Mouse (Mus musculus) hematopoietic stem cell, adult 5-6 weeks (primary cell): ENCODE measurements around the gene Pxmp4. TPM values are rescaled to one million over a fixed set of nuclear protein-coding genes. Genes with fewer than 3 reads are reported as not detected.

Source experiments
- ATAC-seq, 2 experiments: fragments of 125-278 bp in 1 of 2; replicated peaks in 1 of 2; 2 replicates each; pipeline ENCODE4 v1.8.0; 2016 to 2017; ENCODE audit warnings: inconsistent platforms in 2 of 2, mild to moderate bottlenecking in 2 of 2, moderate number of reproducible peaks in 2 of 2, low read depth in 1 of 2, moderate TSS enrichment in 1 of 2; ENCODE audit not compliant: low FRiP score in 2 of 2, poor library complexity in 2 of 2, severe bottlenecking in 2 of 2, insufficient read depth in 1 of 2, low TSS enrichment in 1 of 2
- total RNA-seq: library from RNA; stranded (forward); fragments of 172-1452, 232-1000 nt; gene quantifications from 2 replicates; pipeline ENCODE4 v1.2.3, GENCODE M21; 2017

Gene Pxmp4
- total RNA-seq, 1 experiment from 2014 or later: 12.6 TPM

GRCm38 (mm10) chr2:154617061-154617460, 13.6 kb upstream of the Pxmp4 start:
- no peak for ATAC-seq

GRCm38 (mm10) chr2:154615674-154616073, 12.2 kb upstream of the Pxmp4 start:
- ATAC-seq: peak in 1 of 2 experiments; percentile 16; a peak in 1 of 4 replicates

DNA sequence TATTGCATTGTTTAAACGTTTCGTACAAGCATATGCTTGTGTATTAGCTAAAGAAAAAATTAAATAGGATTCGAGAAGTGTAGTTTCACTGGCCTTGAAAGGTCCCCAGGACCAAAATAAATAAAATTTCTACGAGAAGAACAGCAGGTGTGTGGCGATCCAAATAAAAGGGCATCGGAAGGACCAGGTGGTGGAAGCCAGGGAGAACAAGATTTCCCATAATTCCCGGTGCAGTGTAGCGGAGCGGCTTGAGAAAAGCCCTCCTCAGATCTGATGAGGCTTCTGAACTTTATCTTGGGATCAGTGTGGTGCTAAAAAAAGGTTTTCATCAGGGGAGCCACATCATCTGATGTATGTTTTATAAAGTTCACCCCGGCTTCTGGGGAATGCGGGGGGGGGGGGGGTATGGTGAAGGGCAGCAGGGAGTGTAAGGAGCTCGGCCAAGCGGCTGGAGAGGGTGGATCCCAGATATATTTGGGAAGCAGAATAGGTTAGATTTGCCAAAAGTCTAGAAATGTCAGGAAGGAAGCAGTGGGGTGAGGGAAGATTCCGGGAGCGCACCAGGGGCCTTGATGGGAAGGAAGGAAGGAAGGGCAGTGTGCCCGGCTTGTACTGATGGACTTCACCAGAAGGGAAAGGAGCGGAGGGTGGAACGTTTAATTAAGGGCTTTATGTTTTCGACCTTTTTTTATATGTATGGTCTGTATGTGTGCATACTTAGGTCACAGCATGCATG, 11.5 kb upstream of the Pxmp4 start:
- no peak for ATAC-seq

DNA sequence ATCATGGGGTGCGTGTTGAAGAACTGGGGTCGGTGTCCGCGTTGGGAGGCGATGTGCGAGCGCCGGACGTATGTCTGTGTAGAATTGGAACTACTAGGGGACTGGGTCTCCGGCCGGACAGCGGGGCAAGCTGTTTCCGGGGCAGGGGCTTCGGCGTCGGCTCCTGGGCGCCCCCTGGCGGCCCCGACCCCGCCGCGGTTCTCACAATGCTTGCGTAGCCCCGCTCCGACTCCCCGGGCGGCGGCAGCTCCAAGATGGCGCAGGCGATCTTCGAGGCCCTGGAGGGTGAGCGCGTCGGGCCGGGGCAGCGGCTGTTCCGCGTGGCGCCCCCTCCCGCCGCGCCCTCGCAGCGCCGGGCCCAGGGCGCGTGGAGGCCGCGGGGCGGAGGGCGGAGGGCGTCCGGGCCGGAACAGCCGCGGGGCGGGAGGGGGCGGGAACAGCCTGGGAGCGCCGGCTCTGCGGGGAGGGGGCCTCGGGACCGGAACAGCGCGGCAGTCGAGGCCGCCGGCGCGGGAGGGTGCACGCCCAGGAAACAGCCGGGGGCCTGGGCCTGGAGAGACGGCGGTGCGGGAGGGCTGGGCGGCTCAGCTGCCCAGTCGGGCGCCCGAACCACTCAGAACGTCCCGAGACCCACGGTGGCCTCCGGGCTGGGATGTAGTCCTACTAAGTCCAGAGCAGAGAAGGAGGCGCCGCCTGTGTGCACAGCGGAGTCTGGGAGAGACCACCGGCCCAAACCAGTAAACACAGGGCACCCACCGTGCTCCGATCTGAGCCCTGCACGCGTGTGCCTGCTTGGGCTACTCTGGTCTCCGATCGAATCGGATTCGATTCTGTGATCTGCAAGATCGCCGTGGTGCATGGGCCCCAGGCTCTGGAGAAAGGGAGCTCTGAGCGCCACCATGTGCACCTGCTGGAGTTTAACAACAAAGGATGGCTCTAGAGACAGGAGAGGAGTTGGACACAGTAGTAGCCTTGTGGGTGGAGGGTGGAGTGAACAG, 9.9 kb upstream of the Pxmp4 start, which contains the start of the genes Zfp341 and 4930519P11Rik:
Gene Zfp341, plus strand, starts transcription at position 180 of the 998 bp plus-strand sequence.
Gene 4930519P11Rik, minus strand, starts transcription at position 320 of the 998 bp plus-strand sequence.
- peak; percentile 80 to 82 for ATAC-seq

DNA sequence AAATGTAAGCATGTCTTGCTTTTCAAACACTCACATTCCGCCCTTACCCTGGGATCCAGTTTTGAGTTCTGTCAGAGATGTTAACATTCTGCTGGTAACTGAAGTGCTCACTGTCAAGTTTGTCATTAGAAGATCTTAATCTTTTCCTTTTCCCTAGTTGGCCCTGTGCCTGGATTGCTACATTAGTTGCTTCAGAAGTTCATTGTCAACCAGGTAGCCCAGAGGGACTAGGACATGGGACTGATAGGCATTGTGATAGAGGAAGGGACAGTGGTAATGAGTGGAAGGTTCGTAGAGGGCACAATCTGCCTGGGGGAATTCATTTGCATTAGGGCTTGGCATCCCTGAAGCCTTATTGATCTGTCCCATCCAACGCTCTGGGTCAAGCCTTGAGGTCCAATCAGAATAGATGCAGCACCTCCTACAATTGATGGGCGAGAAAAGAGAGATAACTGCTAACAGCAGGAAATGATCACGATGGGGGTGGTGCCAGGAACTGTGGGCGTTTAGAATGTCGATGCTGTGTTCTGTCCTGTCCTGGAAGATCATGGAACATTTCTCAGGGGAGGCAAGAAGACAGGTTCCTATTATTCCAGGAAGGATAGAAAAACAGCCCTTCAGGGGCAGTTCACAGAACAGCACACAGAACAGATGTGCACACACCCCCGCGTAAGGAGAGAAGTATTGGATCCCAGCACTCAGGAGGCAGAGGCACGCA, 5.7 kb upstream of the Pxmp4 start:
- ATAC-seq: no peak

DNA sequence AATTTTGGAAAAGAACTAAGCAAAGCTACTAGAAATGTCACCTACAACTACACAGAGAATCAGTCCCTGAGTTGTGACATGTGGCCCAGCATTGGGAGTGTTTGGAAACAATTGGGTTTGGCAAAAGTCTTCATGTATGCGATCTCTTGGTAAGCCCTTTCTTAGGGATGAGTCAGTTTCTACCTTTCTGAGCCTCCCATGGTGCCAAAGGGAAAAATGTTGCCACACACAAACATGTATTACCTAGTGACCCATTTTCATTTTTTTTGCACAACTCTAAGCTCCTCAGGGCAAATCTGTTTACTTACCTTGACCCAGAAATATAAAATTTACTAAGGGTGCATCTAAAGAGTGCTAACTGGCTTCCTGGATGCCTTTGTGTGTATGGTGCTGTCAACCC, 3.5 kb upstream of the Pxmp4 start:
- ATAC-seq: no peak

DNA sequence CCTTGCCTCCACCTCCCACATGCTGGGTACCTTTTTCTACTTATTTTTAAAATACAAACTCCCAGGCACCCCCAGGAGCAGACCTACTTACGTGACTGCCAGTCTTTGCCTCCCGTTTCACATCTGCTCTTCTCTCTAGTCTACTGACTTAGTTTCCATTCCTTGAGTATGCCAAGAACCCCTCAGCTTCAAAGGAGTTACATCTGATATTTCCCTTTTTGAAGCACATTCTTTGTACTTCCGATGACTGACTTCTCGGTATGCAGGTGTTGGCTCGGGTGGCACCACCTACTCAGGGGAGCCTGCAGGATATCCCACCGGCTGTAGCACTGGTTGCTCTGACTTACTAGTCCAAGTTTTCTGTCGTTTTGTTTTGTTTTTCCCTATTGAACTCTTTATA, 648 bp upstream of the Pxmp4 start:
- ATAC-seq: peak in 1 of 2 experiments; percentile 1; a peak in 1 of 4 replicates

GRCm38 (mm10) chr2:154603007-154603637, 386 bp downstream of the Pxmp4 start:
- no peak for ATAC-seq

DNA sequence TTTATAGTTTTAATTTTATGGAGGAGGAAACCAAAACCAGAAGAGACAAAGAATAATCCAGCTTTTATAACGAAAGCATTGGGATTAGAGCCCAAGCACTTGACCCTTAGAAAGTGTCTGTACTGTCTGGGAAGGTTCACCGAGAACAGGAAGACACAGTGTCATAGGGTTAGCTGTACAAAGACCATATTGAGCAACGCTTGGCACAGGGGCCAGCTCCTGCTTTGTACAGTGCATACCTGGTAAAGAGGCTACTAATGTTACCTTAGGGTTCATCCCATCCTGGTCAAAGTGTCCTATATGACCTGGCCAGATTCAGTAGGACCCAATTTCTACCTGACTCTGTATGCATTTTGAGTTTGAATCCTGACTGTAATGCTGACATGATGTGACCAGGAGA, 2.2 kb downstream of the Pxmp4 start:
- no peak for ATAC-seq

- ATAC-seq: no peak
Measured at GRCm38 (mm10) chr2:154600586-154600985, 2.9 kb downstream of the Pxmp4 start.

GRCm38 (mm10) chr2:154597399-154597798, 6.1 kb downstream of the Pxmp4 start:
- ATAC-seq: no peak

GRCm38 (mm10) chr2:154595775-154596174, 7.7 kb downstream of the Pxmp4 start:
- ATAC-seq: no peak

GRCm38 (mm10) chr2:154593025-154593424, 10.5 kb downstream of the Pxmp4 start:
- ATAC-seq: peak; percentile 45 to 53; a peak in 2 of 4 replicates

DNA sequence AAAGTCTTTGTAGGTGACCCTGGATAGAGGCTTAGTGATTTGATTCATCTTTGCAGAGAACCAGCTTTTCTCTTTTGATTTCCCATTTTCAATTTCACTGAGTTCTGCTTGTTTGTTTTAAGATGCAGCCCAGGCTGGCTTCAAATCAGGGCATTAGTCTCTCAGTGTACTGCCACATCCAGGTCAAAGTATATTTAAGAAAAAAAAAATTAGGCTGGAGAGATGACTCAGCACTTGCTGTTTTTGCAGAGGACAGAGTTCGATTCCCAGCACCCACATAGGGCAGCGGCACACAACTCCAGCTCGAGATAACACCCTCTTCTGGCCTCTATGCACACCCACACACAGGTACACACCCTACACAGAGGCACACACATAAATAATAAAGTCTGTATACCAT, 12.3 kb downstream of the Pxmp4 start:
- ATAC-seq: no peak

GRCm38 (mm10) chr2:154589051-154589450, 14.5 kb downstream of the Pxmp4 start:
- no peak for ATAC-seq

DNA sequence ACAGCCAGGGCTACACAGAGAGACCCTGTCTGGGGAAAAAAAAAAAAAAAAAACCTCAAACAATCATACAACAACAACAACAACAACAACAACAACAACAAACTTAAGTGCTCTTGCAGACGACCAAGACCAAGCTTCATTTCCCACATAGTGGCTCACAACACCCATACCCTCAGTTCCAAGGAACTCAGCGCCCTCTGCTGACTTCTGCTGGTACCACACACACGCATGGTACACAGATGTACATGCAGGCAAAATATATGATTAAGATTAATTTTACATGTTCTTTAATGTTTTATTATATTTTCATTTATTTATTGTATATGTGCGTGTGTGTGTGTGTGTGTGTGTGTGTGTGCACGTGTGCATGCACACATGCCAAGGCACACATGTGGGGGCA, 17.1 kb downstream of the Pxmp4 start:
- ATAC-seq: peak in 1 of 2 experiments; percentile 40; a peak in 1 of 4 replicates
